Mouse (Mus musculus) bone marrow, adult 2 months (tissue): ENCODE measurements around the gene Malsu1. TPM values are rescaled to one million over a fixed set of nuclear protein-coding genes. Genes with fewer than 3 reads are reported as not detected.
A peak's percentile ranks its signal among the peaks of the same experiment; 100 is the strongest.

Source experiments
- H3K27ac ChIP-seq: fragments of 200-500 bp; 2 replicates; pipeline ENCODE4 v1.5.1; 2012; ENCODE audit warnings: low read depth, mild to moderate bottlenecking, control low read depth, inconsistent platforms, low read length; ENCODE audit not compliant: control insufficient read depth, poor library complexity, insufficient read depth
- H3K4me1 ChIP-seq: fragments of 200-500 bp; 2 replicates; pipeline ENCODE4 v1.6.1; 2011; ENCODE audit warnings: low read length; ENCODE audit not compliant: control insufficient read depth, insufficient read depth
- H3K4me3 ChIP-seq: fragments of 200-500 bp; replicated peaks from 2 replicates; pipeline ENCODE3; 2011; ENCODE audit warnings: mild to moderate bottlenecking, low read depth, low read length, control low read depth; ENCODE audit not compliant: control insufficient read depth
- CTCF ChIP-seq: fragments of 200-500 bp; IDR thresholded peaks from 2 replicates; pipeline ENCODE4 v1.5.1; 2011; ENCODE audit warnings: low read length, control low read depth; ENCODE audit not compliant: control insufficient read depth, insufficient read depth
- POLR2A ChIP-seq: fragments of 200-500 bp; IDR thresholded peaks from 2 replicates; pipeline ENCODE4 v1.6.1; 2011; ENCODE audit warnings: low read depth, mild to moderate bottlenecking, control low read depth, low read length, borderline replicate concordance; ENCODE audit not compliant: control insufficient read depth
- WGBS: fragments of 180-500 bp; shearing (Covaris S2); methylation state at CpG from one replicate; pipeline ENCODE4 v1.1.7; 2018; 5-methylcytosine and 5-hydroxymethylcytosine counted together
- polyA plus RNA-seq: library from polyadenylated mRNA; stranded (reverse); fragments of >200 nt; gene quantifications from 2 replicates; pipeline ENCODE4 v1.2.4, GENCODE M21; 2011; ENCODE audit warnings: low replicate concordance; ENCODE audit not compliant: missing spikeins, insufficient read depth, insufficient read length

Gene Malsu1
- polyA plus RNA-seq: 13.7 and 21.1 TPM in 2 replicates

DNA sequence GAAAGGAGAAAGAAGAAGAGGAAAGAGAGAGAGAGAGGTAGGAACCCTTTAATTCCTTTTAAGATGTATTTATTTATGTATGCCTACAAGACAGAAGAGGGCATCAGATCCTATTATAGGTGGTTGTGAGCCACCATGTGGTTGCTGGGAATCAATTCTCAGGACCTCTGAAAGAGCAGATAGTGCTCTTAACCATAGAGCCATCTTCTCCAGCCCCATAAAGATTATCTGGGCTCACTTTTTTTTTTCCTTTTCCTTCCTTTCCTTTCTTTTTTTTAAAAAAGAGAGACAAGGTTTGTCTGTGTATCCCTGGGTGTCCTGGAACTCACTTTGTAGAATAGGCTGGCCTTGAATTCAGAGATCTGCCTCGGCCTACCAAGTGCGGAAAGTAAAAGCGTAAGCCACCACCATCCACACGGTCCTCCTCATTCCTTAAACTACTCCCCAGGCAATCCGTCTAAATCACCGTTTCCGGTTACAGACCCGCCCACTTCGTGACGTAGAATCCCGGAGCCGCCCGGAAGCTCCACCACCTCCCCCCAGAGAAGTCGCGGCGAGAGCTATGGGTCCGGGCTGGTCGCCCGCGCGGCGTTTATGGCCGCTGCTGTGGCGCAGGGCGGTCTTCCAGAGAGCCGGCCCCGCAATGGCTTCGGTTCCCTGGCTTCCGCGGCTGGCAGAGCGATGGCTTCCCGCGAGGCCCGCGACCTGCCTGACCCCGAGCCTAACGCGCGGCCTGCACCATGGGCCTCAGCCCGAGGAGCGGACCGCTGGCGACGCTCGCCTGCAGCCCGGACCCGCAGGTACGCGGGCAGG, at the start of gene Malsu1:
Malsu1 (plus strand) TSS at position 492 of the 813 bp plus-strand sequence.
- Histone ChIP-seq H3K4me1 (no peaks in the 10 kb centered on the region; the same call in 1 of the 2 replicates), H3K27ac (peak within 1 kb of the TSS; percentile 80), H3K4me3 (peak within 1 kb of the TSS; percentile 69)
- under 1% methylated on average over 49 of the region's 49 CpGs for WGBS
- peak; percentile 67; the same call in 1 of the 2 replicates for TF ChIP-seq POLR2A
- TF ChIP-seq CTCF: no peak

GRCm38 (mm10) chr6:49025290-49025689, 48.3 kb upstream of the Malsu1 start:
- 77% methylated on average over 7 of the region's 7 CpGs for whole genome bisulfite sequencing
- Histone ChIP-seq H3K4me3 (no peak overlapping the region), H3K4me1 (peaks cover 9% of the 10 kb centered on the region), H3K27ac (no peak overlapping the region)
- no peak for TF ChIP-seq POLR2A
- TF ChIP-seq CTCF: no peak

GRCm38 (mm10) chr6:49026496-49026895, 47.1 kb upstream of the Malsu1 start:
- Histone ChIP-seq H3K4me1 (peaks cover 9% of the 10 kb centered on the region), H3K27ac (peak overlapping the region; percentile 36; the same call in 1 of the 2 replicates), H3K4me3 (no peak overlapping the region)
- TF ChIP-seq CTCF (no peak), POLR2A (no peak)
- WGBS: 19% methylated on average over 5 of the region's 5 CpGs

GRCm38 (mm10) chr6:49028019-49028418, 45.6 kb upstream of the Malsu1 start:
- WGBS: 72% methylated on average over 6 of the region's 6 CpGs
- peaks cover 10% of the 10 kb centered on the region for H3K4me1 ChIP-seq
- no peak overlapping the region for H3K4me3 ChIP-seq
- no peak overlapping the region for H3K27ac ChIP-seq
- TF ChIP-seq CTCF: no peak
- TF ChIP-seq POLR2A: no peak

- Histone ChIP-seq H3K4me3 (no peak overlapping the region), H3K27ac (no peak overlapping the region), H3K4me1 (peaks cover 10% of the 10 kb centered on the region)
- 81% methylated on average over 3 of the region's 3 CpGs for WGBS
- TF ChIP-seq CTCF (no peak), POLR2A (no peak)
These were observed 44.9 kb upstream of the Malsu1 start for GRCm38 (mm10) chr6:49028708-49029107.

- WGBS: 48% methylated on average over 4 of the region's 4 CpGs
- no peak overlapping the region for H3K4me3 ChIP-seq
- TF ChIP-seq POLR2A: no peak
- TF ChIP-seq CTCF: no peak
- peaks cover 8% of the 10 kb centered on the region; the same call in 1 of the 2 replicates for H3K4me1 ChIP-seq
- H3K27ac ChIP-seq: no peak overlapping the region
These were observed 42.4 kb upstream of the Malsu1 start for GRCm38 (mm10) chr6:49031230-49031629.

DNA sequence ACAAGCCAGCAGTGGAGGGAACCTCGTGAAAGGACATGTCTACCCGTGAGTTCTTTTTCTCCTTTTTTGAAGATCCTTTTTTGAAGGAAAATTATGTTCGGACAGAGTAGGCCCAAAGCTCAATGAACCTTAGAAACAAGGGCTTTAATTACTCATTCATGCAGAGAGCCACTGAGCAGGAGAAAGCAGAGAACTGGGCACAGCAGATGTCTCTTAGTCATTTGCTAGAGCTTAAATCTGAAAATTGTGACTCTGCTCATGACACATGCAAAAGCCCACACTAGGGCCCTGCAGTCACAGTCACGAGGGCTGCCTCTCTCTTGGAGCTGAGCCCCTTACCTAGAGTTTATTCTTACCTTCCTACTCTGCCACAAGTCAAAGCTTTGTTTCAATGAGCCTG, 40.8 kb upstream of the Malsu1 start:
- H3K4me3 ChIP-seq: no peak overlapping the region
- H3K4me1 ChIP-seq: peaks cover 6% of the 10 kb centered on the region
- TF ChIP-seq CTCF (no peak), POLR2A (no peak)
- H3K27ac ChIP-seq: no peak overlapping the region
- WGBS: 71% methylated on average over 4 of the region's 4 CpGs

DNA sequence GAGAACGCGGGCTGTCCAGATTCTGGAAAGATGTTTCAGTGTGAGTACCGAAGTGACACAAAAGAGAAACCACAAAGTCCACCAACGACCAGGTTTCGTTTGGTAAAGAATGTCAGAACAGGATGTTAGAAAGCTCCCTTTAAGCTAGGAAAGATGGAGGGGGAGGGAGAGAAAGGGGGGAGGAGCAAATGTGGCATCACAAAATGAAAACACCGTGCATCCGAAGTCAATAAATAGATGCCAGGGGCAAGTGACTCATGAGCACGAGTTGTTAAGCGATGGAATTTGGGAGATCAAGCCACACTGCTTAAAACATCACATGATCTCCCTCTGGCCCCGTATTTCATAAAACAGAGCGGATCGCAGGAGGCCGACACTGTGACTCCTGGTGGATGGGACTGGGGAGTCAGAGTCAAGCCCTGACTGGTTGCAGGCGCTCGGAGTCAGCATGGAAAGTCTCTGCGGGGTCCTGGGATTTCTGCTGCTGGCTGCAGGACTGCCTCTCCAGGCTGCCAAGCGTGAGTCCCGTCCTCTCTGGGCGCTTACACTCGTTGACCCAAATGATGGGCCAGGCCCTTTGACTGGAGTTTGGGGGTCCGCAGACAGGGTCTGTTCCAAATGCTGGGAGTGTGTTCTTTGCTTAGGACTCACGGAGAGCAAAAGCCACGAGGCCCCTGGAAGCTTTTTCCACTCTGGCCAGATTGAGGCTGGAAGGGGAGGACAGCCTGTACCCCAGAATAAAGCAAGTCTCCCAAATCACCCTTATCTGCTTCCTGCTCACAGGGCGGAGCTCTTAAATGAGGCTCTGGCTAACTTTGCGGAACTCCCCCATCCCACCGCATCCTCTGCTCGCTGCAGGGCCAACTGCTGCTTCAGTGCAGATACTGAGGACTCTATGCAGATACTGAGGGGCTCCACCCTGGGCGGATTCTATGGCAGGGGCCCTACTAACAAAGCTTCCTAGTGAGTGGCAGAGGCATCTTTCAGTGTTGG, 37.0 kb upstream of the Malsu1 start, which contains the start of gene Gpnmb:
Gpnmb (plus strand) TSS at position 272 of the 993 bp plus-strand sequence.
- no peak within 1 kb of the TSS for H3K4me3 ChIP-seq

More for the DNA sequence above, 37.0 kb upstream of the Malsu1 start, which contains the start of gene Gpnmb:
- H3K4me1 ChIP-seq: peaks cover 5% of the 10 kb centered on the region
- 31% methylated on average over 28 of the region's 28 CpGs for WGBS
- no peak within 1 kb of the TSS for H3K27ac ChIP-seq
- TF ChIP-seq POLR2A (no peak), CTCF (no peak)
